Mouse (Mus musculus) erythroblast, embryonic 14.5 days (primary cell): ENCODE results near the gene Sec61a1. TPM values are rescaled to one million over a fixed set of nuclear protein-coding genes. Genes with fewer than 3 reads are reported as not detected.

ENCODE experiments used
- H3K27me3 ChIP-seq: 2 replicates; pipeline ENCODE4 v1.6.1; 2012; ENCODE audit warnings: inconsistent platforms; ENCODE audit not compliant: control insufficient read depth
- H3K36me3 ChIP-seq: 2 replicates; pipeline ENCODE4 v1.6.1; 2012; ENCODE audit warnings: mild to moderate bottlenecking, inconsistent platforms; ENCODE audit not compliant: control insufficient read depth
- H3K4me1 ChIP-seq: 2 replicates; pipeline ENCODE4 v1.6.1; 2012; ENCODE audit warnings: inconsistent platforms; ENCODE audit not compliant: control insufficient read depth
- H3K4me3 ChIP-seq: replicated peaks from 2 replicates; pipeline ENCODE3; 2012; ENCODE audit warnings: moderate library complexity, mild to moderate bottlenecking, inconsistent platforms
- H3K9me3 ChIP-seq: 2 replicates; pipeline ENCODE4 v1.6.1; 2012; ENCODE audit warnings: low read length, inconsistent platforms, mixed read lengths; ENCODE audit not compliant: control insufficient read depth
- GATA1 ChIP-seq: IDR thresholded peaks from 2 replicates; pipeline ENCODE4 v1.6.1; 2012; ENCODE audit warnings: low read length, inconsistent platforms, mixed read lengths
- TAL1 ChIP-seq: IDR thresholded peaks from 3 replicates; pipeline ENCODE4 v1.6.1; 2012; ENCODE audit warnings: low read length, inconsistent platforms, mixed read lengths
- polyA plus RNA-seq: library from polyadenylated mRNA; stranded (reverse); fragments of >175 nt; gene quantifications from 2 replicates; pipeline ENCODE4 v1.2.3, GENCODE M21; 2012

The Sec61a1 gene
- polyA plus RNA-seq, 1 experiment, result 2.8 TPM

DNA sequence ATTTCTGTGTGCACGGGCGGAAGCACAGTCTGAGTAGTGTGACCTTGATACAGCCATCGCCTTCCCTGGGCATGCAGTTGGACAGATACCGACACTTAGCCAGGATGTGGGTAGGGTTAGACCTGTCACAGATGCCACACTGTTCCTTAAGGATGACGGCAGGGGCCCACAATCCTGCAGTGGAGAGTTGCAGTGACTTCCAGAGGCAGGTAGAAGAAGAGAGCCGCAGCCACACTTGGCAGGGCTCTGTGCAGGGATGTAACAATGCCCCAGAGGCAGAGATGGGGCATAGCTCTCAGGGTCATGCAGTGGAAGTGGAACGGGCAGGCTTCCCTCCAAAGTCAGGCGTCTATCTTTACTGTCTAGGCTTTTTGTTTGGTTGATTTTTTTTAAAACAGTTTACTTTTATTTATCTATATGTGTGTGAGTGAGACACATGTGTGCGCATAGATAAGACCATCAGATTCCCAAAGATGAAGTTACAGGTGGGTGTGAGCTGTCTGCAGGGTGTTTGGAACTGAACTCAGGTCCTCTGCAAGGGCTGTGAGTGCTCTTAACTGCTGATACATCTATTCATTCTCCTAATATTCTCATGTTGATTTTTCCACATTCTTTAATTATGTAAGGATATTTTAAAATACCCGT, 29.8 kb upstream of the Sec61a1 start:
- Histone ChIP-seq H3K27me3 (peaks cover 36% of the 10 kb centered on the region), H3K4me3 (no peak overlapping the region), H3K9me3 (no peaks in the 10 kb centered on the region), H3K36me3 (no peaks in the 10 kb centered on the region), H3K4me1 (peaks cover 33% of the 10 kb centered on the region)
- TF ChIP-seq TAL1 (no peak), GATA1 (no peak)

DNA sequence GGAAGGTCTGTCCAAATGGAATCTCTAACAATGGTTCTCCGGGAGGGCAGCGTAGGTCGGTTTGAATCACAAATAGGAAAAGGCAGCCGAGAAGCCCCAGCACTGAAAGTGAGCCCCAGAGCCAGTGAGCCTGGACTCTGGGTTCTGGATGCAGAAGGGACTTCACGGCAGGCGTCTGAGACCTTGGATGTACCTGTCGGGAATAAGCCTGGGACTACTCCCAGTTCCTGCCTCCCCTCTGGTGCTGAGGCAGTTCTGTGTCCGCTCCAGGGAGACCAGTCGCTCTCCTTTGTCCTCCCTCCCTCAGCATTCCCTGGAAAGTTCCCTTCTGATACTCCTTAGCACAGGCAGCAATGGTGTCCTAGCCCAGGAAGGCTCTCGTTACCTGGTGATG, 26.7 kb upstream of the Sec61a1 start:
- Histone ChIP-seq H3K9me3 (no peaks in the 10 kb centered on the region), H3K36me3 (no peaks in the 10 kb centered on the region), H3K4me1 (peaks cover 33% of the 10 kb centered on the region), H3K27me3 (peaks cover 39% of the 10 kb centered on the region), H3K4me3 (no peak overlapping the region)
- TF ChIP-seq GATA1 (no peak), TAL1 (no peak)

DNA sequence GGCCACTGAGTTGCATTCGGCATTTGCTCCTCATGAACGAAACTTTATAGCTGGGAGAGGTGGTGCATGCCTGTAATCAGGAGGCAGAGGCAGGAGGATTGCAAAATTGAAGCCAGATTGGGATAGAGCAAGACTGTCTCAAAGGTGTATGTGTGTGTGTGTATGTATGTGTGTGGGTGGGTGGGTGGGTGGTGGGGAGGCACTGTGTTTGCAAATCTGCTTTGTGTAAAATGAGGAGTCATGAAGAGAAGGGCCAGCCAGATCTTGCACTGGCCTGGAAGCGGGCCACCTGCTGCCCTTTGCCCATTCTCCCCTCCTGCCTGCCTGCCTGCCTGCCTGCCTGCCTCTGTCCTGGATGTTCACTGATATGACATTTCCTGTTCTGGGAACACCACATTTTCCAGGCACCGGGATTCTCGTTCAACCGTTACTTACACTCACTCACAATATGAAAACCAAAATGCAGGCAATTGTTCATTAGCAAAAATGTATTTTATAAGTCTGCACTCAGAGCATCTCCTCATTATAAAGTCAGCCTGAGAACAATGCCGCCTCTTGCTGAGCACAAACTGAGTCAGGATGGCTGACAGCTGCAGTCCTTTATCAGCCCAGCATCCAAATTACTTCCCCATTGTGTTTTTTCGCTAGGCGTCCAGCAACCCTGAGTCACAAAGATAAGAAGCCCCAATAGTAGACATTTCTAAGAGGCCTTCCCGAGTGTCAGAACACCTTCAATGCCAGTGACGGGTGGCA, 26.1 kb upstream of the Sec61a1 start:
- peaks cover 33% of the 10 kb centered on the region for H3K4me1 ChIP-seq
- H3K9me3 ChIP-seq, result no peaks in the 10 kb centered on the region

DNA sequence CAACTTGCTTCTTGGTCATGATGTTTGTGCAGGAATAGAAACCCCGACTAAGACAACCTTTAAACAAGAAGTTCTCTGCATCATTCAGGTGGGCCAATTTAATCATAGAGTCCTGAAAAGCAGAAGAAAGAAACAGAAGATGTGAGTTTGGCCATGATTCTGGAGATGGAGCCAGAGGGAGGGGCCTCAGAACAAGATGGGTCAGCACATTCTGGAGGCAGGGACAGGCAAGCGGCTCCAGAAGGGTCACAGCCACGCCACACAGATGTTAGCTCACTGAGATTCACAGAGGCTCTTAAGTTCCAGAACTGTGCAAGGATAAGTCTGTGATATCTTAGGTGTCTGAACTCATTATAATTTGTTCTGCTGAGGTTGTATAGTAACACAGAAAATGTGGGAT, 25.5 kb upstream of the Sec61a1 start:
- Histone ChIP-seq H3K36me3 (no peaks in the 10 kb centered on the region), H3K9me3 (no peaks in the 10 kb centered on the region), H3K27me3 (peaks cover 48% of the 10 kb centered on the region), H3K4me1 (peaks cover 30% of the 10 kb centered on the region), H3K4me3 (no peak overlapping the region)
- TF ChIP-seq GATA1 (no peak), TAL1 (no peak)

More for the DNA sequence above, 26.1 kb upstream of the Sec61a1 start:
- TF ChIP-seq TAL1 (no peak), GATA1 (no peak)
- no peak overlapping the region for H3K4me3 ChIP-seq
- no peaks in the 10 kb centered on the region for H3K36me3 ChIP-seq
- peaks cover 45% of the 10 kb centered on the region for H3K27me3 ChIP-seq

DNA sequence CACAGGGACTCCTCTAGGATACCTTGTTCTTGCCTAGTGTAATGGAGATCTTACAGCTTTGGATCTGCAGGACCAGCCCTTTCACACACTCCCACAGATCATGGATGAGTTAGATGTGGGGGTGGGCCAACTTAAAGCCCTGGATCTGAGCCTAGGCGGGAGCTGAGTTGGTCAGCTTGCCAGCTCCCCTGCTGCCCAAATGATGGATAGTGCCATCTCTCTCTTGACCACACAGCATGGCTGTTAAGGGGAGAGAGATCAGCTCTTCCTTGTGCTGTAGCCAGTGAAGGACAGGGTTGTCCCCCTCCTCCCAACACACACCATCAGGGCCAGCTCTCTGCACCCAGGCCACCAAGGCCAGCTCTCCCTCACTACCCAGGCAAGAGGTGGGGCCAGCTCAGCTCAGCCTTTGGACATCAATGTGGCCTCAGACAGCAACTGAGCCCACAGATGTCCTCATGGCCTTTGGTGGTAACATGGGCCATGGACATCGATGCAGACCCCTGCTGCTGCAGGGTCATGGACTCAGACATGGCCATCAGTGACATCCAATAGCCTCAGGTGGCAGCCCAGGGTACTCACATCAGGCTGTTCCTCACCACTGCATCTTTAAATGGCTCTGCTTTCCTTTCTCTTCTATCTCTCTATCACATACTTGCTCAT, 21.5 kb upstream of the Sec61a1 start:
- no peak overlapping the region for H3K4me3 ChIP-seq
- peaks cover 36% of the 10 kb centered on the region for H3K27me3 ChIP-seq
- no peaks in the 10 kb centered on the region for H3K9me3 ChIP-seq
- TF ChIP-seq GATA1 (no peak), TAL1 (no peak)
- H3K4me1 ChIP-seq, result peaks cover 6% of the 10 kb centered on the region
- no peaks in the 10 kb centered on the region for H3K36me3 ChIP-seq

DNA sequence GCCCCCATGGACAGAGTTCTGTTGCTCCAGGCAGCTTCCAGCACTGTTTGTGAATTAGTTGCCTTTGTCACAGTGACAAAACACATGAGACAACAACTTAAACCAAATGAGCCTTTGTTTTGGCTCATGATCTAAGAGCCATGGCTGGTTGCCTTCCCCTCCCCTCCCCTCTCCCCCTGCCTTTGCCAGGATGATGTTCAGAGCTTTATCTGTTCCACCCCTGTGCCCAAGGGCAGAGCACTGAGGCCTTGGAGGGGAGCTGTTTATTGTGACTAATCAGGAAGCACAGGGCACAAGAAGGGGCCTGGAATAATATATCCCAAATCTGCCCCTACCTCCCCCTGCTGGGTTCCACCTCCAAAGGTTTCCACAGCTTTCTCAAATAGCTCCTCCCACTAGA, 11.6 kb upstream of the Sec61a1 start:
- H3K9me3 ChIP-seq, result 0 out of 2 replicates have a peak, but pooled peaks cover 3% of the 10 kb centered on the region
- H3K27me3 ChIP-seq, result peaks cover 11% of the 10 kb centered on the region
- TF ChIP-seq GATA1, result no peak
- TF ChIP-seq TAL1, result no peak
- H3K4me3 ChIP-seq, result no peak overlapping the region
- no peaks in the 10 kb centered on the region for H3K4me1 ChIP-seq
- H3K36me3 ChIP-seq, result no peaks in the 10 kb centered on the region

DNA sequence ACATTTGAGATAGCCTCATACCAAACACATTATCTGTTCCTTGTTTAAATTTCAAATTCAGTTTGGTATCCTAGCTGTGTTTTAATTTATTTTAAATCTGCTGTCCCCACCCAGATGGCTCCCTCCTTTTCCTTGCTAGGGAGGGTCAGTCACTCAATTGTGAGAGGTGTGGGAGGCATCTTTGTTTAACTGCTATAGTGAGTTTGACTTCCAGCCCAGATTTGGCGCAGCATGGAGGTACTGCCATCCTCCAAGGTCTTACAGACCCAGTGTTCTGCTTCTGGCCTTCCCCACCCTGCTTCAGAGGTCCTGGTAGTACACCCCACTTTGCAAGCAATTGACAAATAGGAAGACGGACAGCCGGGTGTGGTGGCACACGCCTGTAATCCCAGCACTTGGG, 5.4 kb upstream of the Sec61a1 start:
- Histone ChIP-seq H3K9me3 (no peaks in the 10 kb centered on the region), H3K4me1 (peaks cover 14% of the 10 kb centered on the region), H3K36me3 (no peaks in the 10 kb centered on the region), H3K4me3 (no peak overlapping the region), H3K27me3 (no peaks in the 10 kb centered on the region; the same call in 1 of the 2 replicates)
- TF ChIP-seq TAL1 (no peak), GATA1 (no peak)

DNA sequence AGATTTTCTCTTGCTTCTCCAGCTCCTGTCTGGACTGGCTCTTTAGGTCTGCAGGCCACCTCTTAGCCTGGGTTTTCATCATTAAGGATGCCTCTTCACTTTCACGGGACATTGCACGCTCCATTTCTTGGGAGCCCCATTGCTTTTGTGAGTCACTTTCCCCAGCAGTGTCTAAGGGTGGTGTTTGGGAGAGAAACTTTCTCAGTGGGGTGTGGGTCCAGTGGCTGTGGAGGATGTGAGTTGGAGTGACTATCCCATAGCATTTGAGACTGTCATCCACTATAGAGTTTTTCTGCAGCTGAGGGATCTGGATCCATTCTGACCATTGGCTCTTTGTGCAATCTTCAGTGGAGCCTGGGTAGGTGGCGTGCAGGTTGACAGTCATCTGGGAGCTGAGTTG, 4.7 kb upstream of the Sec61a1 start:
- H3K4me3 ChIP-seq, result no peak overlapping the region
- H3K9me3 ChIP-seq, result no peaks in the 10 kb centered on the region
- no peak for TF ChIP-seq TAL1
- no peak for TF ChIP-seq GATA1
- no peaks in the 10 kb centered on the region; the same call in 1 of the 2 replicates for H3K27me3 ChIP-seq
- peaks cover 16% of the 10 kb centered on the region for H3K4me1 ChIP-seq
- H3K36me3 ChIP-seq, result no peaks in the 10 kb centered on the region

DNA sequence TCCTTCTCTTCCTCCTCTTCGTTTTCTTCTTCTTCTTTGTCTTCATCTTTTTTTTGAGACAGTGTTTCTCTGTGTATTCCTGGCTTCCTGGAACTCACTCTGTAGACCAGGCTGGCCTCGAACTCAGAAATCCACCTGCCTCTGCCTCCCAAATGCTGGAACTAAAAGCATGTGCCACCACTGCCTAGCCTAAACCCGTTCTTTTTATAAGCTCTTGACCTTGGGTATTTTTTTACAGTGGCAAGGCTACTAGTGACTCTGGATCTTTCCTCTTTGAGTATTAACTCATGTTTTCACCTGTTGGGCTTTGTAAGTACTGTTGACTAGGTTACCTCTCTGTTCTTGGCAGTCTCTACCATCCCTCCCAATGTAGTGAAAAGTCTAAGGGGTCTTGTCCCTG, 4.3 kb upstream of the Sec61a1 start:
- Histone ChIP-seq H3K36me3 (no peaks in the 10 kb centered on the region), H3K27me3 (no peaks in the 10 kb centered on the region), H3K4me1 (peaks cover 18% of the 10 kb centered on the region), H3K9me3 (no peaks in the 10 kb centered on the region), H3K4me3 (no peak overlapping the region)
- TF ChIP-seq TAL1 (no peak), GATA1 (no peak)
